Mouse (Mus musculus) gastrocnemius, postnatal 4 days (tissue): Measurements from ENCODE around the gene Sae1. TPM values are rescaled to one million over a fixed set of nuclear protein-coding genes. Genes with fewer than 3 reads are reported as not detected.

ENCODE experiments used
- DNase-seq, 2 experiments: peaks; one replicate each; pipeline ENCODE4 v3.0.0; 2021 to 2022; ENCODE audit warnings: low spot score in 2 of 2, mixed read lengths in 2 of 2
- total RNA-seq, 2 experiments: library from RNA; stranded (reverse); gene quantifications; 2 replicates each; pipeline ENCODE4 v1.2.3; 2021

Gene Sae1
- total RNA-seq, 2 experiments from 2014 or later: 76.3 to 77.6 TPM

DNA sequence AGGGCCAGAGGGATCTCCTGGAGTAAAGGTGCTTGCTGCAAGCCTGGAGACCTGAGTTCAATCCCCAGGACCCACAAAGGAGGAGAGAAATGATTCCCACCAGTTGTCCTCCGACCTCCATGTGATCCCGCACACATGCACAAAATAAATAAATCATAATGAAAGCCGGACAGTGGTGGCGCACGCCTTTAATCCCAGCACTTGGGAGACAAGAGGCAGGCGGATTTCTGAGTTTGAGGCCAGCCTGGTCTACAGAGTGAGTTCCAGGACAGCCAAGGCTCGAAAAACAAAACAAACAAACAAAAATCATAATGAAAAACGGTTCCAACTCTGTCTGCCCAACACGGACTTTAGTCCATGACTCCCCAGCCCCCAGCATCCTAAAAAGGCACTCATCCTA, 102.7 kb downstream of the Sae1 start:
- no peak for DNase-seq

DNA sequence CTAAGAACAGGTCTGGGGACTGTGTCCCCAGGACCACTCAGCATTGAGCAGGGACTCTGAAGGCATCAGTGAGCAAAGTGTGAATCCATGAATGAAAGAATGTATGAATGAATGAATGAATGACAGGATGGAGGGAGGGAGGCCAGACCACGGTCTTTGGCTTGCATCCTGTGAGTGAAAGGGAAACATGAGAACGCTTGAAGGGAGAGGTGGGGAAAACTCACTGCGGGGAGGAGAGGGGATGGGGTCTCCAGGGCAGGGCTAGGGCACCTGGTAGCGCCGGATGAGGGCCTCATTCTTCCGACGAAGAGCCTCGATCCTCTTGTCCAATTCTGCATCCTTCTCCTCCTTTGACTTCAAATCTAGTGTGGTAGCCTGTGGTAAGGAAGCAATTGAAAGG, 103.6 kb downstream of the Sae1 start:
- no peak for DNase-seq

DNA sequence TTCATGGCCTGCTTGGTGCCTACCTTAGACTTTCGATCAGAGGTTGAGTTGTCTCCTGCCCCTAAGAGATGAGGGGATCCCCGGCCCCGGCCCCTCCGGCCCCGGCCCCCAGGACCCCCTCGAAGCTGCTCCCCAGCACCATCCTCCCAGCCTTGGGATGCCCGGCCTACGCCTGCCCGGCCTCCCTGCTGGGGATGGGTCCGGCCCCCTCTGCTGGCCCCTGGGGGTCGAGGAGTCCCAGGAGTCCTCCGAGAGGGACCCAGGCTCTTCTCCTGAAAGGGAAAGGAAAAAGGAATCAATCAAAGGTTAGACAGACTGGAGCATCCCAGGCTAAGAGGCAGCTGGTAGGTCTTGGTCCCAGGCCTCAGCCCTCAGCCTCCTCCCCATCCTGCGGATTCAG, 105.3 kb downstream of the Sae1 start:
- DNase-seq: no peak

DNA sequence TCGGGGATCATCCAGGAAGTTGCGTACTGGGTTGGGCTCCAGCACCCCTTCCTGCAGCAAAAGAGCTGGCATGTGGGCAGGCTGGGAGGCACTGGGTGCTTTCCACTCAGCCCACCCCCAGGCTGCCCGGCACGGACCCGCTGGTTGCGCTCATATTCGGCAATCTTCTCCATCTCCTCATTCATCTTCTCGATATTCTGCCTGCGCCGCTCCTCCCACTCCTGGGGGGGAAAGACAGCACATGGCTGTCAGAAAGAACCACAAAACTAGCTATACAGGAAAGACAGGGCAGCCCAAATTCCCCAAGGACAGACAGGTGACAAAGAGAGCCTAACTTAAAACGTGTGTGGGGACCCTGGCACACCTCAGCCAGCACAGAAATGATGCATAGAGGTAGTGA, 106.9 kb downstream of the Sae1 start:
- DNase-seq: no peak

DNA sequence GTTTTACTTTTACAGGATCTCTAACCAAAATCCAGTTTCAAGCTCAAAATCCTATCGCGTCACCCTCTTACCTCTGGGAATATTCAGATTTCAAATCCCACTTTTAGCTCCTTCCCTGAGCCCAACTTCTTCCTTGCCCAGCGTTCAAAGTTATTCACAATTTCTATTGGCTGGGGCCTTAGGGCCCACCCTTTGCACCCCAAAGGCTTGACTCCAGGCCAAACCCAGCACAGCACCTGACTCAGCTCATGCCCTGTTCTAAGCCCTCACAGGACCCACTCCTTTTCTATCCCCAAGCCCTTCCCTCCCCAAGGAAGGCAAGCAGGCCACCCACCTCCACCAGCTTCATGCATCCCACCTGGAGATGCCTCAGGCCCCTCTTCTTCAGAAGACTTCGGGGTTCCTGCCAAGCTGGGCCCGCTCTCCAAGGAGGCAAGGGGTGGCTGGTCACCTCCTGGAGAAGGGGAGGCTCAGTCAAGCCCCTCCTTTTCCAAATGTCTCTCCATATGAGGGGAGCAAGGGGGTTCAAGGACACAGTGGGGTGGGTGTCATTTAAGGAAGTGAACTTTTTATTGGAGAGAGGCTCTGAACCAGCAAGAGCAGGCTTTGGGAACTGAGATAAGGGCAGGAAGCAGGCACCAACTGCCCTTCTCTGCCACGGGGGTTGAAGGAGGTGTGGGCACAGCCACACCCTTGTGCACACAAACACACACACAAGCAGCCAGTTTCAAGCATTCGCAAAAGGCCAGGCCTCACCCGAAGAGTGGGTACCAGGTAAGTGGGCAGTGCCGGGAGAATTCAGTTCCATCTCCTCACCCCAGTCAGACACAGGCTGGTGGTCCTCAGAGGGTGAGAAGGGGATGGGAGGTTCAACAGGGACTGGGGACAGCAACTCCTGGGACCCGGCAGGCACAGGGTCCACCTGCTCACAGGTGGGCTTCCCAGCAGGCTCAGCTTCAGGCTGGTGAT, 112.4 kb downstream of the Sae1 start:
- no peak for DNase-seq

DNA sequence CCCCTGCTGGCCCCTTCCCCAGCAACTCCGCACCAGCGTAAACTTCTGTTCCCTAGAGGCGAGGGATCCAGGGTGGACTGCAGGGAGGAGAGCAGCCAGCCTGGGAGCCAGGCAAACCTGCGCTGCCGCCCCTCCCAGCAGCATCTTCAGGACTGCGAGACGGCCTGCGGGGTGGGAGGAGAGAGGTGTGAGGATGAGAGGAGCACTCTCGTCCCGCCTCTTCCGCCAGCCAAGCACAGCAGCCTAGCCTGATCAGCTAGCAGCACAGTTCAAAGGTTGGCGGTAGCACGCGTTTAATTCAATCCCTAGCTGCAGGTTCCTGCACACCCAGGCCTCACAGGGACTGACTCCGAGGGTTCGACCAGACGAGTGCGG, 113.9 kb downstream of the Sae1 start:
- DNase-seq: peak in 1 of 2 experiments; percentile 71

DNA sequence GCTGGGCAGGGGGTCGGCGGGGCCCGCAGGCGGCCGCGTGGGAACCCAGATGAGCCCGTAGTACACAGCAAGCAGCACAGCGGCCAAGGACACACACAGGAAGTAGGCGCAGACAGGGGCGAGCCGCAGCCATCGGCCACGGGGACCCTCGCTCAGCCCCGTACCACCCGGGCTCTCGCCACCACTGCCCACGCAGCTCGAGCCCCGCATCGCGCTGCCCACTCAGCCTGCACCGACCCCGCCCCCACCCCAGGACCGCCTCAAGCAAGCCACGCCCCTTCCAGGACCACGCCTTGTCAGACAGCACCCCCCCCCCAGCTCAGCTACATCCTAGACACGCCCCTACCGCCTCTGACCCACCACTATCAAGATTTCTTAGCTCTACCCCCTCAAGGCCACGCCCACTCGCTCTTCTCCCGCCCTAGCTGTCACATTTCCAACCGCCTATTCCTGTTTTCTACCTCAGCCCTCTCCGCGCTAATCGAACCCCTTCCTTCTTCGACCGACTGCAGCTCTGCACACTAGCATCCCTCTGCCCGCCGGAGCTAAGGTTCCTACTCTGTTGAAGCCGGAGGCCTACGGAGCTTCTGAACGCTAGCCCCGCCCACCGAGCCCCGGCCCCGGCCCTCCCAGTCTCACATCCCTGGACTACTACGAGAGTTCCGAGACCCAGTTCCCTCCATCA, 114.4 kb downstream of the Sae1 start, which contains the start of gene Inafm1:
Inafm1 (minus strand) TSS at position 537 of the 685 bp plus-strand sequence.
- DNase-seq: peak; percentile 63 to 88

DNA sequence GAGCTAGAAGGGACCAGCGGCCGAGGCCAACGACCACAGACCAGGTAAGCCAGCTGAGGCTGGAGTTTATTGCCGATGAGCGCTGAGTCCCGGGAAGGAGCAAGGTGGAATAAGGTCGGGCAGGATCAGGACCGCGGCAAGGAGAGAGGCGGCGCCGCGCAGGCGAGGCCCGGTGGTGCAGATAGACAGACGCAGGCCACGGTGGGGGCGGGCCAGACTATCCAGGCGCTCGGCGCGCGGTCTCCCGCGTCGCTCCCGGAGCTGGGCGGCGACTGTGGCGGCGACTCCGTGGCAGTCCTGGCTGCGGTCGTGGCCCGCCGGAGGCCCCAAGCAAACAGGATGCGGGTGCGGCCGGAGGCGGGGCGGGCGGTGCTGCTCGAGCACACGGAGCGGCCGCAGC, 114.9 kb downstream of the Sae1 start:
- DNase-seq: peak; percentile 50 to 75

DNA sequence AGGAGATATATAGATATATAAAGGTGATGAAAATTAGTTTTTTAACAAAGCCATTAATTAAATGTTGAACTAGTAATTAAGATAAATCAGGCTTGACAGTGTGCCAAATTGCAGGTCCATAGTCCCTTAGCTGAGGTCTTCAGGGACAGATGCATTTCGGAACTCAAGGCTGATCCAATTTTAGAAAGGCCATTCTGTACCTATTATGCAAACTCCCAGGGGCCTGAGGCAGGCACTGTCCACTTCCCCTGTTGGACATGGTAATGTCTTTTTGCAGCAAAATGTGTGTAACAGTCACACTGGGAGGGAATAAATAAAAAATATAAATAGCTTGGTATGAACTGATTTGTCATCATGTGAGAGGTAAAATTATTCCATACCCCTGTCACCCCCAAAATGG, 116.5 kb downstream of the Sae1 start:
- DNase-seq: no peak

Other genes starting within 250 kb of the Sae1 start
- gene Meis3, start 212.7 kb downstream of the Sae1 start, total RNA-seq: 10 to 100 TPM in 1 of 2 experiments, 1 to 10 TPM in 1; 9.5 to 11.7 TPM
- 10 to 100 TPM in 1 of 2 experiments, 1 to 10 TPM in 1; 9.3 to 10.5 TPM for gene Dhx34, start 165.8 kb downstream of the Sae1 start, total RNA-seq
- under 1 TPM; 0.08 to 0.17 TPM for gene C5ar2, start 143.7 kb downstream of the Sae1 start, total RNA-seq
- gene C5ar1, start 128.3 kb downstream of the Sae1 start, total RNA-seq: 1 to 10 TPM; 6.1 to 8.8 TPM
- gene Inafm1, start 114.2 kb downstream of the Sae1 start, total RNA-seq: 10 to 100 TPM; 13.8 to 18.8 TPM
- gene Ccdc9, start 101.0 kb downstream of the Sae1 start, total RNA-seq: 10 to 100 TPM; 45.5 to 59.0 TPM
- 1 to 10 TPM; 9.1 to 9.7 TPM for gene Bbc3, start 79.4 kb downstream of the Sae1 start, total RNA-seq
- 10 to 100 TPM; 49.3 to 51.8 TPM for gene Zc3h4, start 13.1 kb upstream of the Sae1 start, total RNA-seq
- 10 to 100 TPM; 21.1 to 27.2 TPM for gene Tmem160, start 65.0 kb upstream of the Sae1 start, total RNA-seq
- not detected for gene Npas1, start 89.9 kb upstream of the Sae1 start, total RNA-seq
- gene Arhgap35, start 227.2 kb upstream of the Sae1 start, total RNA-seq: 10 to 100 TPM; 50.1 to 54.6 TPM